ENCODE assay signal across 8 mouse cellular contexts in genomic region chr1:119420984-119421575, GRCm38 (mm10). TPM values are rescaled to one million over a fixed set of nuclear protein-coding genes. Genes with fewer than 3 reads are reported as not detected.
A peak's percentile ranks its signal among the peaks of the same experiment; 100 is the strongest.
DNase-seq lines count a peak whose midpoint lies in the region; ATAC-seq lines count a peak whose summit lies in the region.

No protein-coding gene starts in this region.

- 0% methylated on average over 25 of the region's 78 CpGs for WGBS in neural tube, embryonic 11.5 days

- no peaks in the 10 kb centered on the region for H3K9me3 ChIP-seq in neural tube, embryonic 11.5 days (ENCODE audit: control insufficient read depth, low read length)

- peaks cover 13% of the 10 kb centered on the region for H3K4me1 ChIP-seq in neural tube, embryonic 11.5 days (ENCODE audit: control insufficient read depth, insufficient read depth, low read length)

- intact Hi-C loops in heart, postnatal 36 days (cut with DNase I), result loop anchor here (5.0 kb wide), 2 partner anchors 174 to 654 kb away; no protein-coding TSS in a partner anchor

- peak overlapping the region; percentile 98 for H3K4me2 ChIP-seq in neural tube, embryonic 11.5 days (ENCODE audit: low read depth)

- no peaks in the 10 kb centered on the region for H3K36me3 ChIP-seq in neural tube, embryonic 11.5 days (ENCODE audit: control insufficient read depth, insufficient read depth, low read length)

- peaks cover 74% of the 10 kb centered on the region for H3K27me3 ChIP-seq in neural tube, embryonic 11.5 days (ENCODE audit: control insufficient read depth, insufficient read depth, low read length)

- no peak overlapping the region for H3K27ac ChIP-seq in neural tube, embryonic 11.5 days (ENCODE audit: low read depth, low read length)

- peak overlapping the region; percentile 61 for H3K9ac ChIP-seq in neural tube, embryonic 11.5 days (ENCODE audit: low read length)

- peak; percentile 42 for ATAC-seq in neural tube, embryonic 11.5 days (ENCODE audit: insufficient read depth, low FRiP score, low TSS enrichment)

- peak; percentile 58 to 63 for DNase-seq in cerebellum, postnatal 10 days
- DNase-seq in cerebellum, adult 11 months, result no peak
- DNase-seq in urinary bladder, postnatal 14 days (ENCODE audit: low spot score), result peak; percentile 29
- no peak for DNase-seq in urinary bladder, postnatal 4 days (ENCODE audit: low spot score in 2 of 2)
- peak; percentile 34 to 55 for DNase-seq in heart, postnatal 36 days
- DNase-seq in liver, result peak; percentile 27
- peak; percentile 55 for DNase-seq in neural tube, embryonic 11.5 days (ENCODE audit: low spot score)
- no peak for DNase-seq in thymus, postnatal 0 days (ENCODE audit: low spot score)

- peak overlapping the region; percentile 60 for H3K4me3 ChIP-seq in neural tube, embryonic 11.5 days (ENCODE audit: low read depth, low read length)

RNA-seq across cellular contexts. Expression of gene Inhbb, which starts 1.0 kb away (rescaled TPM):
- 1 to 10 TPM; 1.4 to 1.5 TPM for total RNA-seq in heart, postnatal 36 days (2021)
- polyA plus RNA-seq in neural tube, embryonic 11.5 days (2014; fragmentation: Nextera tagmentation; extraction: Ambion mirVana), result 0.51 and 0.64 TPM in 2 replicates
- 0.56 and 0.93 TPM in 2 replicates for polyA plus RNA-seq in thymus, postnatal 0 days (2015; fragmentation: Nextera tagmentation; extraction: Ambion mirVana)

Comparison
In these comparisons a context has a peak if more than half of its experiments do, and no peak if none do; other contexts are left out.
1. DNase-seq: peak in cerebellum, postnatal 10 days (2 of 2), urinary bladder, postnatal 14 days (single experiment), heart, postnatal 36 days (2 of 2), liver (single experiment) and neural tube, embryonic 11.5 days (single experiment); none in cerebellum, adult 11 months (single experiment), urinary bladder, postnatal 4 days (0 of 2) and thymus, postnatal 0 days (single experiment).